Mouse (Mus musculus): ENCODE results near the gene Uox. TPM values are rescaled to one million over a fixed set of nuclear protein-coding genes. Genes with fewer than 3 reads are reported as not detected.

Gene Uox
- total and polyA plus RNA-seq, 2 experiments from 2014 or later: 0.16 to 0.20 TPM

DNA sequence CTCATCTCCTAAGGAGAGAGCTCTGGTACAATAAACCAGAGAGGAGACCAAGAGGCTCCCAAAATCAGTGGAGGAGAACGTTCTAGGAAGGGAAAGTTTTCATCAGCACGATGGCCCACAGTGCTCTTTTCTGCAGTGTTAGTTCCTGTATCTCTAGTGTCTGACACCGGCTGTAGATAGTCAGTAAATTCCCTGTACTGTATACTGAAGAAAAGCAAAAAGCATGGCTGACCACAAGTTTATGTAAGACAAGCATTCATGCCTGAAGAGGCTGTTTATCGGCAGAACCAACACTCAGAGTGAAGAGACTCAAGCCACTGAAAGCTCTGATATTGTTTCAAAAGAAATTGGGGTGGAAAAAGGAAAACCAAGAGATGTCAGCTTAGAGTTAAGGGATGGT is 13.3 kb downstream of the Uox start:
- no peaks in the 10 kb centered on the region for H3K4me1 ChIP-seq (ENCODE audit: insufficient read depth, low read length)
- H3K9ac ChIP-seq (replicated peaks; ENCODE audit: low read length): no peak overlapping the region
- no peaks in the 10 kb centered on the region for H3K36me3 ChIP-seq (ENCODE audit: insufficient read depth, low read length)
- H3K9me3 ChIP-seq (ENCODE audit: low read length): no peaks in the 10 kb centered on the region
- no peak overlapping the region for H3K4me2 ChIP-seq (ENCODE audit: low read depth, low read length)
- TF ChIP-seq CTCF (IDR thresholded peaks at IDR 0.05; ENCODE audit: low read depth): no peak
- H3K27me3 ChIP-seq (ENCODE audit: insufficient read depth, low read length): no peaks in the 10 kb centered on the region
- ATAC-seq (no peak), DNase-seq (ENCODE audit: low spot score) (no peak)
- no peak overlapping the region for H3K27ac ChIP-seq
- 80% methylated on average over 4 of the region's 4 CpGs for WGBS
- H3K4me3 ChIP-seq (ENCODE audit: low read length): no peak overlapping the region

DNA sequence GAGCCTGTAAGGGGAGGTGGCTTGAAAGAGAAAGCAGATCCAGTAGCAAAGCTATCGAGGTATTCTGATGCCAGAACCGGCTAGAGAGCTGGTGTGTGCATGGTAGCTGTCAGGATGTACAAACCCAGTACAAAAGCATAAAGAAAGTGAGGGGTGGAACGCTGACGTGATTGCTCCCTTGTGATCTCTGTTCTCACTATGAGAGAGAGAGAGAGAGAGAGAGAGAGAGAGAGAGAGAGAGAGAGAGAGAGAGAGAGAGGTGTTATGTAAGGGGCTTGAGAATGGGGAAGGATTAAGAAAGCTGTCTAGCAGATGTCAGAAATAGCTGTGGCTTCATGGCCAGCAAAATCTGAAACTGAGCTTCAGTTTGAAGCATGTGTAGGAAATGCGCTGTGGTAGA is 13.7 kb downstream of the Uox start:
- no peaks in the 10 kb centered on the region for H3K4me1 ChIP-seq (ENCODE audit: insufficient read depth, low read length)
- no peaks in the 10 kb centered on the region for H3K9me3 ChIP-seq (ENCODE audit: low read length)
- H3K9ac ChIP-seq (replicated peaks; ENCODE audit: low read length): no peak overlapping the region
- ATAC-seq (no peak), DNase-seq (ENCODE audit: low spot score) (no peak)
- no peak overlapping the region for H3K4me3 ChIP-seq (ENCODE audit: low read length)
- no peaks in the 10 kb centered on the region for H3K27me3 ChIP-seq (ENCODE audit: insufficient read depth, low read length)
- no peak overlapping the region for H3K27ac ChIP-seq
- 67% methylated on average over 5 of the region's 5 CpGs for WGBS
- TF ChIP-seq CTCF (IDR thresholded peaks at IDR 0.05; ENCODE audit: low read depth): no peak
- no peak overlapping the region for H3K4me2 ChIP-seq (ENCODE audit: low read depth, low read length)
- no peaks in the 10 kb centered on the region for H3K36me3 ChIP-seq (ENCODE audit: insufficient read depth, low read length)

DNA sequence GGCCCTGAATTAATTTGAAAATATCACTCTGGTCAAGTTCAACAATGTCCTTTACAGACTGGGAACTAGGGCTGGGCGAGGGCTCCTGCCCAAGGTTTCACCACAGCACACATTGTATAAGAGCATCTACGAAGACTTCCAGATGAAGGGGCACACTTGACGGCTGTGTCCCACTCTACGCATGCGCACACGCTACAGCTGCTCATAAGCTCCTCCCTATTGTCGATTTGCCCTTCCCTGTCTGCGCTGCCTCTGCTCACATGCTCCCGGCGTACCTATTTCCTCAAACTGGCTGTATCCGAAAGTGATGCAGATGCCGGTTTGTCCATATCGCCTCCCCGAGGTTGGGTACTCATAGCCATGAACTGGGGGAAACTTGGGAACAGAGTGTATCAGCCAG is 16.4 kb downstream of the Uox start:
- no peak overlapping the region for H3K4me3 ChIP-seq (ENCODE audit: low read length)
- ATAC-seq: no peak

DNA sequence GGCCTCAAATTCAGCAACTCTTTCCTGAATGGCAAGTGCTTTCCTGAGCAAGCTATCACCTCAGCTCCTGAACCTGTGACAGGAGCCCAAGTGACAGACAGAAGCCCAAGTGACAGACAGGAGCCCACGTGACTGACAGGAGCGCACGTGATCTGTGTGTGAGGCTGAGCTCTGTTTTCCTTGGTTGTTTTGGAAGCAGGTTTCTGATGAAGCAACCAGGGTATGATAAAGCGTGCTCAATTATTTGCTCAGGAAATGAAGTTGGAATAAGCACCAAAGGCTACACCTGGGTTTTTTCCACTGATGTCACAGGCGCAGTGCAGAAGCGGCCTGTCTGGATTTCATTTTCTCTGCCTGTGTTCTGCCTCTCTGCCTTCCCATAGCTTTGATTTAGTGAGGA is 19.3 kb downstream of the Uox start:
- no peak overlapping the region for H3K4me2 ChIP-seq (ENCODE audit: low read depth, low read length)
- no peaks in the 10 kb centered on the region for H3K36me3 ChIP-seq (ENCODE audit: insufficient read depth, low read length)
- H3K27ac ChIP-seq: no peak overlapping the region
- H3K27me3 ChIP-seq (ENCODE audit: insufficient read depth, low read length): no peaks in the 10 kb centered on the region
- no peaks in the 10 kb centered on the region for H3K4me1 ChIP-seq (ENCODE audit: insufficient read depth, low read length)
- WGBS: 83% methylated on average over 6 of the region's 6 CpGs
- DNase-seq (ENCODE audit: low spot score): no peak
- no peak overlapping the region for H3K4me3 ChIP-seq (ENCODE audit: low read length)
- no peak for TF ChIP-seq CTCF (IDR thresholded peaks at IDR 0.05; ENCODE audit: low read depth)
- H3K9ac ChIP-seq (replicated peaks; ENCODE audit: low read length): no peak overlapping the region
- H3K9me3 ChIP-seq (ENCODE audit: low read length): no peaks in the 10 kb centered on the region
- ATAC-seq: no peak

More for the DNA sequence above, 16.4 kb downstream of the Uox start:
- Histone ChIP-seq H3K9me3 (ENCODE audit: low read length) (no peaks in the 10 kb centered on the region), H3K4me1 (ENCODE audit: insufficient read depth, low read length) (no peaks in the 10 kb centered on the region), H3K4me2 (ENCODE audit: low read depth, low read length) (no peak overlapping the region), H3K36me3 (ENCODE audit: insufficient read depth, low read length) (no peaks in the 10 kb centered on the region), H3K27me3 (ENCODE audit: insufficient read depth, low read length) (no peaks in the 10 kb centered on the region), H3K27ac (no peak overlapping the region), H3K9ac (replicated peaks; ENCODE audit: low read length) (no peak overlapping the region)
- WGBS: 92% methylated on average over 14 of the region's 14 CpGs
- no peak for DNase-seq (ENCODE audit: low spot score)
- TF ChIP-seq CTCF (IDR thresholded peaks at IDR 0.05; ENCODE audit: low read depth): no peak

DNA sequence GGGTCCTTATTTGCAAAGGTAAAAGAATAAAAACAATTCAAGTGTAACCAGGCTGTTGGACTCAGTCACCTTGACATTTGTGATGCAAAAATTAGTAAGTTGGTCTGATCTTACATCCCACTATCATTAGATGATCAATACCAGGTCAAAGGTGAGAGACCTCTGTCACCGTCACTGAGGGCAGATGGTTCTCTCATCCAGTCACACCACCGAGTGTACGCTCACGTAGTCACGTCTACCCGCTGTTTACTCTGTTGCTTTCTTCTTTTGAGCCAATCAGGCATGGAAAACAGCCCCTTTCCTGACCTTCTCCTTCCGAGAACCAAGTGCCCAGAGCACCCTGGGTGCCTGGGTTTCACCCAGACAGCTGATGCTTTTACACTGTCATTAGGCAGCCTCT is 20.9 kb downstream of the Uox start:
- Histone ChIP-seq H3K4me1 (ENCODE audit: insufficient read depth, low read length) (no peaks in the 10 kb centered on the region), H3K4me2 (ENCODE audit: low read depth, low read length) (no peak overlapping the region), H3K27me3 (ENCODE audit: insufficient read depth, low read length) (no peaks in the 10 kb centered on the region), H3K36me3 (ENCODE audit: insufficient read depth, low read length) (no peaks in the 10 kb centered on the region), H3K9me3 (ENCODE audit: low read length) (no peaks in the 10 kb centered on the region), H3K9ac (replicated peaks; ENCODE audit: low read length) (no peak overlapping the region), H3K4me3 (ENCODE audit: low read length) (no peak overlapping the region), H3K27ac (no peak overlapping the region)
- no peak for TF ChIP-seq CTCF (IDR thresholded peaks at IDR 0.05; ENCODE audit: low read depth)
- 78% methylated on average over 7 of the region's 7 CpGs for WGBS
- ATAC-seq (no peak), DNase-seq (ENCODE audit: low spot score) (no peak)

DNA sequence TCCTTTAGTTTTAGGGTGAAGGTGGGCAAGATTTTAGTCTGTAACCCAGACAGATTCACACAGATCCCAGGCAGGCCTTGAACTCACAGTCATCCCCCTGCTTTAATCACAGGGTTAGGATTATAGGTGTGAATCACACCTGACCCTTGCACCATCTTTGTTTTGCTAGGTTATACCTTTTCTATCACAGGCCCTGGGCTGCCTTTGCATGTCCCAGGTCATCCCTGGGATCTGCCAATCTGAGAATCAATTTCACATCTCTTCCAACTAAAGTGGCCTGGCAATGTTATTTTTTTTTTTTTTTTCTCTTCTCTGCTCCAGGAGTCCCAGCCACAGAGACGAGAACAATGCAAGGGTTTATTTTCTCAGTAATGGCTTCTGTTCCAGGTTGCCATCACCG is 21.4 kb downstream of the Uox start:
- no peaks in the 10 kb centered on the region for H3K36me3 ChIP-seq (ENCODE audit: insufficient read depth, low read length)
- ATAC-seq (no peak), DNase-seq (ENCODE audit: low spot score) (no peak)
- H3K9me3 ChIP-seq (ENCODE audit: low read length): no peaks in the 10 kb centered on the region
- H3K27me3 ChIP-seq (ENCODE audit: insufficient read depth, low read length): no peaks in the 10 kb centered on the region
- no peak overlapping the region for H3K9ac ChIP-seq (replicated peaks; ENCODE audit: low read length)
- no peaks in the 10 kb centered on the region for H3K4me1 ChIP-seq (ENCODE audit: insufficient read depth, low read length)
- WGBS: 50% methylated on average over 2 of the region's 2 CpGs
- H3K4me2 ChIP-seq (ENCODE audit: low read depth, low read length): no peak overlapping the region
- no peak overlapping the region for H3K4me3 ChIP-seq (ENCODE audit: low read length)
- no peak overlapping the region for H3K27ac ChIP-seq
- no peak for TF ChIP-seq CTCF (IDR thresholded peaks at IDR 0.05; ENCODE audit: low read depth)

DNA sequence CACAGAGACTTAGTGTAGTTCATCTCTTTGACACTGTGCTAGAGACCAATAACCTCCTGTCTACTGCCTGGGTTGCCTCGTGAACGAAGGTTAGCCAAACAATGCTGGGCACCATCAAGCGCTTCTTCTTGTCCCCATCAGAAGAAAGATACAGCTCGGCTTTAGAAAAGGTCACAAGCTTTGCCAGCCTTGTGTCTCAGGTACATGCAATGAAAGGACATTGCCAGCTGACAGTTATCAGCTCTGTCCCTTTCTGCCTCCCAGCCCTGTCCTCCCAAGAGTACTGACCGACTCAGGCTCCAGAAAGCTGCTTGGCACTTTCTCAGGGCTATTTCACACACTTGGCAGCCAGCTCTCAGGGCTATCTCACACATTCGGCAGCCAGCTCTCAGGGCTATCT is 25.2 kb downstream of the Uox start:
- DNase-seq (ENCODE audit: low spot score) (no peak), ATAC-seq (no peak)
- Histone ChIP-seq H3K9me3 (ENCODE audit: low read length) (no peaks in the 10 kb centered on the region), H3K27me3 (ENCODE audit: insufficient read depth, low read length) (no peaks in the 10 kb centered on the region), H3K36me3 (ENCODE audit: insufficient read depth, low read length) (no peaks in the 10 kb centered on the region), H3K9ac (replicated peaks; ENCODE audit: low read length) (no peak overlapping the region), H3K4me2 (ENCODE audit: low read depth, low read length) (no peak overlapping the region), H3K4me3 (ENCODE audit: low read length) (no peak overlapping the region), H3K27ac (no peak overlapping the region), H3K4me1 (ENCODE audit: insufficient read depth, low read length) (no peaks in the 10 kb centered on the region)
- WGBS: 88% methylated on average over 6 of the region's 6 CpGs
- TF ChIP-seq CTCF (IDR thresholded peaks at IDR 0.05; ENCODE audit: low read depth): no peak
